Mouse (Mus musculus): ENCODE data around the gene Rbm20. TPM values are rescaled to one million over a fixed set of nuclear protein-coding genes. Genes with fewer than 3 reads are reported as not detected.
"Not testable (repeated sequence)": the region's sequence is repeated elsewhere in the genome, so short reads cannot be mapped to it uniquely, and the experiment has no call there.

Rbm20 gene
- polyA plus RNA-seq, 1 experiment from 2014 or later, result 0.52 TPM

DNA sequence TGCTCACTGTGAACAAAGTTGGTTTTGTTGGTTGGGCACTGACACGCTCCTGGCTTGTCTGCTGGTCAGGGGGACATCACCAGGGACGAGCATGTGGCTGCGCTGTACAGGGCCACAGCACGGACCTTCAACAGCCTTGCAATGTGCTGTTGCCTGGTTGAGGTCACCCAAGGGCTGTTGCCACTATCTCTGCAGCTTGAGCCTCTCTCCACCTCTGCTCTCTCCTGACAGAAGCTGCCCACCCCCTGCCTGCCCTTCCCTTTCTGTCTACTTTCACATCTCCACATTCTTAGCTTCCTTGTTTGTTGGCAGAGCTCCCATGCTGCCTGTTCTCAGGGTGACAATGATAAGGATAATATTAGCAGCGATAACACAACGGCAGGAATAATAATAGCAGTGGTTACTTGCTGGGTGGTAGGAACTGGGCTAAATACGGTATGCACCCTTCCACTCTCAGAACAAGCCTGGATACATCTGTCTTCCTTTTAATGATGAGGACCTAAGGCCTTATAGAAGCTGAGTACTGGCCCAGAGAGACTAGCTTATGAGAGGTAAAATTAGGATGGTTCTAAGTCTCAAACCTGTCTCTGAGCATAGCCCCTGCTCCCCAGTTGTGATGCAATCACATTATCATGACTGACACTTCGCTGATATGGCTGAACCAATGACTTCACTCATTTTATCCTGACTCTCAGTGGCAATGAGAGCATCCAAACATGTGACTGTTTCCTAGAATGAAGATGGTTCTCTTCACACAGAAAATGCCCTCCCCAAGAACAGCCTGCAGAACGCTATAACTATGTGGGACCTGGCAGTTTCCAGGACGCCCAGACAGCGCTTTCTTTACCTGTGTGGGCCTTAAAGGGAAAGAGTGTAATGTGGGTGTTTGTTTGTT, 124.9 kb downstream of the Rbm20 start:
- TF ChIP-seq CTCF (IDR thresholded peaks at IDR 0.05; ENCODE audit: low read depth), result no peak
- Histone ChIP-seq H3K27ac (ENCODE audit: low read depth, low read length) (no peak overlapping the region; the same call in 1 of the 2 replicates), H3K4me2 (replicated peaks; ENCODE audit: low read depth) (no peak overlapping the region), H3K9ac (ENCODE audit: low read depth, low read length) (no peak overlapping the region), H3K4me1 (replicated peaks; ENCODE audit: control insufficient read depth, insufficient read depth, low read length) (peaks cover 8% of the 10 kb centered on the region; the same call in 1 of the 2 replicates), H3K36me3 (ENCODE audit: control insufficient read depth, insufficient read depth) (no peaks in the 10 kb centered on the region), H3K27me3 (replicated peaks; ENCODE audit: control insufficient read depth, insufficient read depth, low read length) (no peaks in the 10 kb centered on the region), H3K4me3 (ENCODE audit: low read depth, low read length) (no peak overlapping the region), H3K9me3 (ENCODE audit: control insufficient read depth) (no peaks in the 10 kb centered on the region)
- ATAC-seq, result peak; percentile 52
- 51% methylated on average over 11 of the region's 11 CpGs for WGBS

DNA sequence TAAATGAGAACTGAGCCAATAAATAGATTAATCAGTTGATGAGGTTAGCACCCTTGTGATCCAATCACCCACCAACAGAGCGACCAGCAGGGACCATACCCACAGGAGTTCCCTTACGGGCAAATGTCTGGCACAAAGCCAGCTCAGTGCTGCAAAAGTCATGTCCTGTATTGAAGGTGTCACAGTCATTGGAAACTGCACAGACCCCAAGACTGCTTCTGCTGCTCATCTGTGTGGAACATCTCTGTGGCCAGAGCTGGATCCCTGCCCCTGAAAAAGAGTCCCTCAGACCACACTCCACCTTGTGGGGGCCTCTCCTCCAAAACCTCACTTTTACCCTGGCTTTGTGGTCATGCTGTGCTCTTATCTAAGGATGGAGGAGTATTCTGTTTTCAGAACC, 126.8 kb downstream of the Rbm20 start:
- H3K9ac ChIP-seq (ENCODE audit: low read depth, low read length), result no peak overlapping the region
- H3K4me3 ChIP-seq (ENCODE audit: low read depth, low read length), result no peak overlapping the region
- 70% methylated on average over 2 of the region's 2 CpGs for WGBS
- H3K4me2 ChIP-seq (replicated peaks; ENCODE audit: low read depth), result no peak overlapping the region
- H3K36me3 ChIP-seq (ENCODE audit: control insufficient read depth, insufficient read depth), result no peaks in the 10 kb centered on the region
- H3K27me3 ChIP-seq (replicated peaks; ENCODE audit: control insufficient read depth, insufficient read depth, low read length), result no peaks in the 10 kb centered on the region
- no peak for TF ChIP-seq CTCF (IDR thresholded peaks at IDR 0.05; ENCODE audit: low read depth)
- peaks cover 8% of the 10 kb centered on the region; the same call in 1 of the 2 replicates for H3K4me1 ChIP-seq (replicated peaks; ENCODE audit: control insufficient read depth, insufficient read depth, low read length)
- no peaks in the 10 kb centered on the region for H3K9me3 ChIP-seq (ENCODE audit: control insufficient read depth)
- ATAC-seq, result no peak
- no peak overlapping the region for H3K27ac ChIP-seq (ENCODE audit: low read depth, low read length)

DNA sequence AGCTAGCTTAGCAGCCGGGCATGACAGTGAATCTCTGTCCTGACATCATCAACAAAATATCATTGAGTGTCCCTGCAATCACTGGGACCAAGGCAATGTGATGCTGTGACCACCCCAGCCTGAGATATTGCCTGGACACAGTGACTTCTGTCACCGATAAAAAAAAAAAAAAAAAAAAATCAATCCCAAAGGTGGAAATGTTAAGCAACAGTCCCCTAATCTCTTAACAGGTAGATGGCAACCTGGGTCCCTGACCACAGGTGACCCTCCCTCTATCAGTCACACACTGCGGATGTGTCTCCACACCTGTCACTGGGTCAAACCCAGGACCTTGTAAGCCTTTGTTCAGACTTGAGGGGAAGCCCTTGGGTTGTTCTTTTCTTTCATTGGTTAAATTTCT, 128.0 kb downstream of the Rbm20 start:
- Histone ChIP-seq H3K9me3 (ENCODE audit: control insufficient read depth) (no peaks in the 10 kb centered on the region), H3K27me3 (replicated peaks; ENCODE audit: control insufficient read depth, insufficient read depth, low read length) (no peaks in the 10 kb centered on the region), H3K4me1 (replicated peaks; ENCODE audit: control insufficient read depth, insufficient read depth, low read length) (peaks cover 5% of the 10 kb centered on the region; the same call in 1 of the 2 replicates), H3K4me3 (ENCODE audit: low read depth, low read length) (no peak overlapping the region), H3K36me3 (ENCODE audit: control insufficient read depth, insufficient read depth) (no peaks in the 10 kb centered on the region), H3K9ac (ENCODE audit: low read depth, low read length) (no peak overlapping the region), H3K27ac (ENCODE audit: low read depth, low read length) (no peak overlapping the region), H3K4me2 (replicated peaks; ENCODE audit: low read depth) (no peak overlapping the region)
- no peak for ATAC-seq
- WGBS, result 61% methylated on average over 3 of the region's 3 CpGs
- TF ChIP-seq CTCF (IDR thresholded peaks at IDR 0.05; ENCODE audit: low read depth), result no peak

DNA sequence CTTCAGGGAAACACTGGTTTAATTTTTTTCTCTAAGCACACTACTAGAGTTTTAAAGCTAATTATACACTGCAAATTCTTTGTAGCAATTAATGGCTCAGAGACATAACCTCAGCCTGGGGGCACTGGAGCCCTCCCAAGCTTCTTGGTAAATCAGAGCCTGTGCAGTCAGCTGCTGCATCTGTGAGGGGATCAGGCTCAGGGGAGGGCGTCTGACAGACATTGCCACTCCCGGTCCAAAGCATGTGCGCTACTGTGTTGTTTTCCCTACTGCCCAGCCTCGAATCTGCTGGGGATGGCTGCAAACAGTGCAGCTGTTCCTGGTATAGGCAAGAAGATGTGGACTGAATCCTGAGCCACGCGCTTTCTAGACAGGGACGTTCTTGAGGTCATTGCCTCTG, 129.0 kb downstream of the Rbm20 start:
- H3K36me3 ChIP-seq (ENCODE audit: control insufficient read depth, insufficient read depth), result no peaks in the 10 kb centered on the region
- no peak overlapping the region for H3K9ac ChIP-seq (ENCODE audit: low read depth, low read length)
- H3K4me1 ChIP-seq (replicated peaks; ENCODE audit: control insufficient read depth, insufficient read depth, low read length), result no peaks in the 10 kb centered on the region
- H3K4me2 ChIP-seq (replicated peaks; ENCODE audit: low read depth), result no peak overlapping the region
- no peak overlapping the region for H3K27ac ChIP-seq (ENCODE audit: low read depth, low read length)
- 63% methylated on average over 7 of the region's 7 CpGs for WGBS
- no peak for TF ChIP-seq CTCF (IDR thresholded peaks at IDR 0.05; ENCODE audit: low read depth)
- ATAC-seq, result no peak
- no peaks in the 10 kb centered on the region for H3K9me3 ChIP-seq (ENCODE audit: control insufficient read depth)
- no peak overlapping the region for H3K4me3 ChIP-seq (ENCODE audit: low read depth, low read length)
- H3K27me3 ChIP-seq (replicated peaks; ENCODE audit: control insufficient read depth, insufficient read depth, low read length), result no peaks in the 10 kb centered on the region

DNA sequence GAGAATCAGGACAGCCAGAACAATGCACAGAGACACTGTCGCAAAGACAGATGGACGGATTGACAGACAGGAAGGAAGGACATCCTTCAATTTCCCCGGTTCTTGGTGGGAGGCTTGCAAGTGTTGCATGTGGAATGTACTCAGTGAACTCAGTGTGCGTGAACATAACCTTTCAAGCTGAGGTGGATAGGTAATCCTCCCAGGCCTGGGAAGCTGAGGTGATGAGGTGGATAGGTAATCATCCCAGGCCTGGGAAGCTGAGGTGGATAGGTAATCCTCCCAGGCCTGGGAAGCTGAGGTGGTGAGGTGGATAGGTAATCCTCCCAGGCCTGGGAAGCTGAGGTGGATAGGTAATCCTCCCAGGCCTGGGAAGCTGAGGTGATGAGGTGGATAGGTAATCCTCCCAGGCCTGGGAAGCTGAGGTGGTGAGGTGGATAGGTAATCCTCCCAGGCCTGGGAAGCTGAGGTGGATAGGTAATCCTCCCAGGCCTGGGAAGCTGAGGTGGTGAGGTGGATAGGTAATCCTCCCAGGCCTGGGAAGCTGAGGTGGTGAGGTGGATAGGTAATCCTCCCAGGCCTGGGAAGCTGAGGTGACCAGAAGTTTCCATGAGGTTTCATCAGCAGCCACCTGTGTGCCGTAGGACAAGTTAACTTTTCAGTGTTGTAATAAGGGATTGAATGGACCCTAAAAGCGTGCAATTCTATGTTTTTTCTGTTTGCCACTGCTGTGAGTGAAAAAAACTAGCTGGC, 129.6 kb downstream of the Rbm20 start:
- not testable (repeated sequence) for H3K27me3 ChIP-seq (replicated peaks; ENCODE audit: control insufficient read depth, insufficient read depth, low read length); H3K4me2 ChIP-seq (replicated peaks; ENCODE audit: low read depth); H3K4me1 ChIP-seq (replicated peaks; ENCODE audit: control insufficient read depth, insufficient read depth, low read length); H3K27ac ChIP-seq (ENCODE audit: low read depth, low read length); H3K9me3 ChIP-seq (ENCODE audit: control insufficient read depth); H3K36me3 ChIP-seq (ENCODE audit: control insufficient read depth, insufficient read depth); ATAC-seq; H3K4me3 ChIP-seq (ENCODE audit: low read depth, low read length); H3K9ac ChIP-seq (ENCODE audit: low read depth, low read length)
- WGBS, result 83% methylated on average over 6 of the region's 6 CpGs

DNA sequence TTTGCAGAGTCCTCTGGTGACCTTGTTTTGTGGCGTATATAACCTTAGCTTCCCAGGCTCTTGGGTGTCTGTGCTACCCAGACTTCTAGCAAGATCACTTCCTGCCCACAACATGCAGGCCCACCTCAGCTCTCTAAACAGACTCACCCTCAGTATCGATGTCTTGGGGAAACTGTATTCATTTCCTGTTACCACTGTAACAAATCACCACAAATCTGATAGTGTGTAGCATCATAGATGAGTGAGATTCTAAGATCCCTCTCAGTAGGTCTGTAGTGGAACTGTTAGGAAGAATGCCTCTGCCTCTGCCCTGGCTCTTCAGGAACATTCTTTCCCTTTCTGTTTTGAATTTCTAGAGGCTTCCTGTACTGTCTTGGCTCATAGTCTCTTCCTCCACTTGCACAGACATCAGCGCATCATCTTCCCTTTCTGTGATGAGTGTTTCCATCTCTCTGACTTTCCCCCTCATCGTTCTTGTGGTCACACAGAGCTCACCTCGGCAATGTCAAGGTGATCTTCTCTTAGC, 130.2 kb downstream of the Rbm20 start:
- no peaks in the 10 kb centered on the region for H3K36me3 ChIP-seq (ENCODE audit: control insufficient read depth, insufficient read depth)
- H3K4me1 ChIP-seq (replicated peaks; ENCODE audit: control insufficient read depth, insufficient read depth, low read length), result no peaks in the 10 kb centered on the region
- no peak for TF ChIP-seq CTCF (IDR thresholded peaks at IDR 0.05; ENCODE audit: low read depth)
- H3K4me3 ChIP-seq (ENCODE audit: low read depth, low read length), result no peak overlapping the region
- H3K27ac ChIP-seq (ENCODE audit: low read depth, low read length), result no peak overlapping the region
- ATAC-seq, result no peak
- no peaks in the 10 kb centered on the region for H3K9me3 ChIP-seq (ENCODE audit: control insufficient read depth)
- no peak overlapping the region for H3K9ac ChIP-seq (ENCODE audit: low read depth, low read length)
- no peaks in the 10 kb centered on the region for H3K27me3 ChIP-seq (replicated peaks; ENCODE audit: control insufficient read depth, insufficient read depth, low read length)
- 74% methylated on average over 5 of the region's 5 CpGs for WGBS
- H3K4me2 ChIP-seq (replicated peaks; ENCODE audit: low read depth), result no peak overlapping the region; the same call in 1 of the 2 replicates
